Mouse (Mus musculus) megakaryocyte, embryonic 14.5 days (primary cell): ENCODE data around the gene Ccdc18.

ENCODE experiments used
- FLI1 ChIP-seq: IDR thresholded peaks from 2 replicates; pipeline ENCODE4 v1.6.1; 2012; ENCODE audit warnings: low read length, inconsistent platforms, mixed read lengths
- GATA1 ChIP-seq: IDR thresholded peaks from 3 replicates; pipeline ENCODE4 v1.6.1; 2012; ENCODE audit warnings: mixed read lengths, low read length, inconsistent platforms, borderline replicate concordance

- TF ChIP-seq GATA1 (no peak), FLI1 (no peak)
Observed at GRCm38 (mm10) chr5:108226159-108226558, 93.5 kb downstream of the Ccdc18 start.
